Comparison of ENCODE assay signal across 8 mouse cellular contexts in genomic region chr2:96319649-96320048, GRCm38 (mm10). TPM values are rescaled to one million over a fixed set of nuclear protein-coding genes. Genes with fewer than 3 reads are reported as not detected.
DNase-seq lines count a peak whose midpoint lies in the region; ATAC-seq and TF ChIP-seq lines count a peak whose summit lies in the region.
"Had no signal": no experiment of that assay in that cellular context is flagged by ENCODE, and none has a peak within 500 bp of the region (broad histone marks: within the 10 kb centered on the region; RNA-seq: fewer than 3 reads in every experiment).

No protein-coding gene starts in this region.

- intact Hi-C loops in left cerebral cortex, adult 2 months (cut with DNase I) = loop anchor here (5.0 to 10.0 kb wide), 2 partner anchors 1085 to 1747 kb away; no protein-coding TSS in a partner anchor
- intact Hi-C loops in left cerebral cortex, postnatal 10 days (cut with DNase I) = loop anchor here (5.0 to 10.0 kb wide), 4 partner anchors 85 to 1852 kb away; no protein-coding TSS in a partner anchor

- peaks cover 8% of the 10 kb centered on the region for H3K27me3 ChIP-seq in embryonic facial prominence, embryonic 13.5 days
- no peaks in the 10 kb centered on the region for H3K27me3 ChIP-seq in hindbrain, embryonic 11.5 days (ENCODE audit: control insufficient read depth, insufficient read depth, low read length)
- H3K27me3 ChIP-seq in myocyte (ENCODE audit: control insufficient read depth, insufficient read depth, insufficient read length) = no peaks in the 10 kb centered on the region

- peak overlapping the region; percentile 37 for H3K4me2 ChIP-seq in embryonic facial prominence, embryonic 13.5 days
- H3K4me2 ChIP-seq in hindbrain, embryonic 11.5 days (replicated peaks; ENCODE audit: low read depth, low read length) = peak overlapping the region; percentile 31
- H3K4me2 ChIP-seq in myocyte (ENCODE audit: low read depth) = peak overlapping the region; percentile 18

- no peak for ATAC-seq in embryonic facial prominence, embryonic 13.5 days (ENCODE audit: insufficient number of reproducible peaks, insufficient read depth, low FRiP score, low TSS enrichment, low read depth)
- ATAC-seq in hindbrain, embryonic 11.5 days (ENCODE audit: low FRiP score) = no peak

- H3K9ac ChIP-seq in embryonic facial prominence, embryonic 13.5 days = no peak overlapping the region
- H3K9ac ChIP-seq in hindbrain, embryonic 11.5 days (ENCODE audit: low read depth, low read length) = no peak overlapping the region

- peaks cover 18% of the 10 kb centered on the region for H3K4me1 ChIP-seq in embryonic facial prominence, embryonic 13.5 days
- H3K4me1 ChIP-seq in hindbrain, embryonic 11.5 days (replicated peaks; ENCODE audit: control insufficient read depth, insufficient read depth, low read length) = no peaks in the 10 kb centered on the region

- no peak overlapping the region for H3ac ChIP-seq in myocyte (ENCODE audit: control insufficient read depth, insufficient read length)

- H3K27ac ChIP-seq in left cerebral cortex, adult 2 months = peak overlapping the region; percentile 92
- H3K27ac ChIP-seq in embryonic facial prominence, embryonic 13.5 days = no peak overlapping the region
- no peak overlapping the region for H3K27ac ChIP-seq in hindbrain, embryonic 11.5 days (ENCODE audit: low read depth, low read length)

- H3K36me3 ChIP-seq in embryonic facial prominence, embryonic 13.5 days = no peaks in the 10 kb centered on the region
- H3K36me3 ChIP-seq in hindbrain, embryonic 11.5 days (ENCODE audit: control insufficient read depth, insufficient read depth, low read length) = no peaks in the 10 kb centered on the region
- H3K36me3 ChIP-seq in myocyte (ENCODE audit: control insufficient read depth, insufficient read depth) = no peaks in the 10 kb centered on the region

- peak; percentile 19 to 31 for DNase-seq in left cerebral cortex, adult 2 months (ENCODE audit: extremely low spot score in 1 of 2, low spot score in 2 of 2)
- DNase-seq in left cerebral cortex, postnatal 10 days (ENCODE audit: extremely low spot score in 1 of 2, low spot score in 2 of 2) = no peak
- DNase-seq in hindbrain, embryonic 11.5 days (ENCODE audit: low spot score) = no peak
- DNase-seq in lung, postnatal 10 days = no peak
- no peak for DNase-seq in ovary, adult 18-20 months (ENCODE audit: low spot score)

- TF ChIP-seq CTCF in left cerebral cortex, adult 2 months (IDR thresholded peaks at IDR 0.05) = no peak

- H3K79me2 ChIP-seq in myocyte (ENCODE audit: control insufficient read depth, insufficient read depth) = no peaks in the 10 kb centered on the region

- WGBS in embryonic facial prominence, embryonic 13.5 days = 46% methylated on average over 6 of the region's 6 CpGs
- WGBS in hindbrain, embryonic 11.5 days = 54% methylated on average over 6 of the region's 6 CpGs

- no peak for TF ChIP-seq POLR2A in myocyte (IDR thresholded peaks at IDR 0.05; ENCODE audit: insufficient read length, low read depth)

- no peaks in the 10 kb centered on the region for H3K9me3 ChIP-seq in embryonic facial prominence, embryonic 13.5 days
- H3K9me3 ChIP-seq in hindbrain, embryonic 11.5 days (ENCODE audit: control insufficient read depth, low read length) = no peaks in the 10 kb centered on the region

- peak overlapping the region; percentile 66 for H3K4me3 ChIP-seq in left cerebral cortex, adult 2 months
- H3K4me3 ChIP-seq in embryonic facial prominence, embryonic 13.5 days = no peak overlapping the region
- H3K4me3 ChIP-seq in hindbrain, embryonic 11.5 days (ENCODE audit: low read depth, low read length) = no peak overlapping the region
- H3K4me3 ChIP-seq in myocyte = no peak overlapping the region

TF ChIP-seq in myocyte, 11 proteins besides CTCF, POLR2A, EP300 and RAD21:
- no peak for TF ChIP-seq POLR2AphosphoS2 (IDR thresholded peaks at IDR 0.05; ENCODE audit: insufficient read length, low read depth)
- no peak for TF ChIP-seq CEBPB (IDR thresholded peaks at IDR 0.05; ENCODE audit: insufficient read depth, poor library complexity, severe bottlenecking)

RNA-seq across cellular contexts. Expression of gene Lrrc4c, which starts 1.7 kb away (rescaled TPM):
- 100 to 1,000 TPM; 125 to 133 TPM for total RNA-seq in left cerebral cortex, adult 2 months (2021)
- 100 to 1,000 TPM; 118 to 134 TPM for total RNA-seq in left cerebral cortex, postnatal 10 days (2021)
- 2.0 TPM in 2 replicates for polyA plus RNA-seq in embryonic facial prominence, embryonic 13.5 days (2015; fragmentation: Nextera tagmentation; extraction: Ambion mirVana)
- 4.5 and 4.9 TPM in 2 replicates for polyA plus RNA-seq in hindbrain, embryonic 11.5 days (2014; fragmentation: Nextera tagmentation; extraction: Ambion mirVana)
- 1.1 TPM for polyA plus RNA-seq in myocyte (2012; fragmentation: generic; extraction: Trizol)
- total RNA-seq: megakaryocyte, adult 5-6 weeks had no signal

Comparison
In these comparisons a context has a peak if more than half of its experiments do, and no peak if none do; other contexts are left out.
1. DNase-seq: peak in left cerebral cortex, adult 2 months (2 of 2); none in left cerebral cortex, postnatal 10 days (0 of 2), hindbrain, embryonic 11.5 days (single experiment), lung, postnatal 10 days (single experiment) and ovary, adult 18-20 months (single experiment).
2. Peak in every context shown above with its lines, with median percentiles within 50 percentile points of each other: H3K4me2 ChIP-seq.